Mouse (Mus musculus) lung, postnatal 0 days (tissue): Measurements from ENCODE around the gene Pcmt1.

Experiments used
- CTCF ChIP-seq: IDR thresholded peaks from 2 replicates; pipeline ENCODE4 v1.5.1; 2016; ENCODE audit warnings: antibody characterized with exemption, mild to moderate bottlenecking
- EP300 ChIP-seq: IDR thresholded peaks from 2 replicates; pipeline ENCODE4 v1.6.1; 2016; ENCODE audit warnings: antibody characterized with exemption, mild to moderate bottlenecking, control low read depth

DNA sequence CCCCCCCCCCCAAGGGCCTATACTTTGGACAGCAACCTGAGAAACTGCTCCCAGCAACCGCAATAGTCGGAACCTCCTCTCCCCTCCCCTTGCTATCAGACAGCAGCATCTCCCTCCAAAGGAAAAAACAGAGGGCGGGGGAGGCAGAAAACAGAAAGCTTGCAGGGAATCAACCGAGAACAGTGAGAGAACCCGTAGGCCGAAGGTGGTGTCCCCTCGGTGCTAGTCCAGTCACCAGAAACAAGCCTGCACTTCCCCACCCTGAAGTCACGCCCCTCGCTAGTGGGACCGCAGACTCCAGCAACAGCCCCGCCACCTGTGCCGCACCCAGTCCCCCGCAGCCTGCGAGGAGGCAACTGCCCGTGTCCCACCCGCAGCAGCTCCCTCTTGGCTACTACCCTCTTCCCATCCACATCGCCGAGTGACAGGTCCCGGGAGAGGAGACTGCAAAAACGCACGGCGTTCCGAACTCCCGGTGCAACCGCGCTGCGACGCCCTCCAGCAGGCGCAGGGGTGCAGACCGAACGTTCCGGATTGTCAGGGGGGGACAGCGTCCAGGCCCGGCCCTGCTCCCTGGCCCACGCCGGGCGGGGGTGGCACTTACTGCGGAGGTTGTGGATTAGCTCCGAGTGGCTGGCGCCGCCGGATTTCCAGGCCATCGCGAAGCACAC lies 18.3 kb downstream of the Pcmt1 start:
- TF ChIP-seq EP300 (no peak), CTCF (peak; percentile 21; the same call in 1 of the 2 replicates)
